Mouse (Mus musculus): ENCODE data around the gene Rcn3. TPM values are rescaled to one million over a fixed set of nuclear protein-coding genes. Genes with fewer than 3 reads are reported as not detected.
"Not testable (repeated sequence)": the region's sequence is repeated elsewhere in the genome, so short reads cannot be mapped to it uniquely, and the experiment has no call there.

Rcn3 gene
- polyA plus RNA-seq, 1 experiment from 2014 or later: 326 TPM

DNA sequence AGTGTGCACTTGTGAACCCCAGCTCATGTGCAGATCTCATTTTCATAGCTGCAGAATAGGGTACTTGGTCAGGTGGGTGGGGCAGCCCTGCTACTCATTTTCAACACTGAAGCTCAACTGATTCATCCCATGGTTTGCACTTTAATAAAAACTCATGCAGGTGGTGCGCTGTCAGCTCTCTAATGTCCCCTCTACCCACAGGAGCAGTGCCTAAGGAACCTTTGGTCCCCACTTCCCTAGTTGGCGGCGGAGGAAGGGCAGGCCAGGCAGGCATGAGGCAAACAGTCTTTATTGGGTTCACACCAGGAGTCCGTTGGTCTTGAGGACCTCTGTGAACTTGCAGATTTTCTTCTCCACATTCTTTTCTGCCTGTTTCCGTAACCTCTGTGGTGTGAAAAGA is 33.6 kb upstream of the Rcn3 start:
- not testable (repeated sequence) for H3K27ac ChIP-seq (ENCODE audit: low read length); ATAC-seq (ENCODE audit: low read depth); H3K4me2 ChIP-seq (ENCODE audit: low read depth, low read length); H3K27me3 ChIP-seq (ENCODE audit: control insufficient read depth, insufficient read depth, low read depth, low read length); H3K9ac ChIP-seq (ENCODE audit: low read length); H3K9me3 ChIP-seq (ENCODE audit: control insufficient read depth, low read length); H3K4me3 ChIP-seq (ENCODE audit: low read length)
- peaks cover 52% of the 10 kb centered on the region for H3K36me3 ChIP-seq (ENCODE audit: control insufficient read depth, insufficient read depth, low read length)
- H3K4me1 ChIP-seq (replicated peaks; ENCODE audit: control insufficient read depth, insufficient read depth, low read length): peaks cover 51% of the 10 kb centered on the region
- WGBS: 66% methylated on average over 5 of the region's 5 CpGs

- Histone ChIP-seq H3K36me3 (ENCODE audit: control insufficient read depth, insufficient read depth, low read length) (peaks cover 57% of the 10 kb centered on the region), H3K9ac (ENCODE audit: low read length) (no peak overlapping the region; the same call in 1 of the 2 replicates), H3K27ac (ENCODE audit: low read length) (peak overlapping the region; percentile 16; the same call in 1 of the 2 replicates), H3K27me3 (ENCODE audit: control insufficient read depth, insufficient read depth, low read depth, low read length) (no peaks in the 10 kb centered on the region), H3K4me1 (replicated peaks; ENCODE audit: control insufficient read depth, insufficient read depth, low read length) (peaks cover 51% of the 10 kb centered on the region), H3K4me2 (ENCODE audit: low read depth, low read length) (no peak overlapping the region), H3K4me3 (ENCODE audit: low read length) (no peak overlapping the region; the same call in 1 of the 2 replicates), H3K9me3 (ENCODE audit: control insufficient read depth, low read length) (no peaks in the 10 kb centered on the region)
- ATAC-seq (ENCODE audit: low read depth): no peak
- 19% methylated on average over 7 of the region's 7 CpGs for WGBS
These were observed 33.2 kb upstream of the Rcn3 start for GRCm38 (mm10) chr7:45125144-45125600.

DNA sequence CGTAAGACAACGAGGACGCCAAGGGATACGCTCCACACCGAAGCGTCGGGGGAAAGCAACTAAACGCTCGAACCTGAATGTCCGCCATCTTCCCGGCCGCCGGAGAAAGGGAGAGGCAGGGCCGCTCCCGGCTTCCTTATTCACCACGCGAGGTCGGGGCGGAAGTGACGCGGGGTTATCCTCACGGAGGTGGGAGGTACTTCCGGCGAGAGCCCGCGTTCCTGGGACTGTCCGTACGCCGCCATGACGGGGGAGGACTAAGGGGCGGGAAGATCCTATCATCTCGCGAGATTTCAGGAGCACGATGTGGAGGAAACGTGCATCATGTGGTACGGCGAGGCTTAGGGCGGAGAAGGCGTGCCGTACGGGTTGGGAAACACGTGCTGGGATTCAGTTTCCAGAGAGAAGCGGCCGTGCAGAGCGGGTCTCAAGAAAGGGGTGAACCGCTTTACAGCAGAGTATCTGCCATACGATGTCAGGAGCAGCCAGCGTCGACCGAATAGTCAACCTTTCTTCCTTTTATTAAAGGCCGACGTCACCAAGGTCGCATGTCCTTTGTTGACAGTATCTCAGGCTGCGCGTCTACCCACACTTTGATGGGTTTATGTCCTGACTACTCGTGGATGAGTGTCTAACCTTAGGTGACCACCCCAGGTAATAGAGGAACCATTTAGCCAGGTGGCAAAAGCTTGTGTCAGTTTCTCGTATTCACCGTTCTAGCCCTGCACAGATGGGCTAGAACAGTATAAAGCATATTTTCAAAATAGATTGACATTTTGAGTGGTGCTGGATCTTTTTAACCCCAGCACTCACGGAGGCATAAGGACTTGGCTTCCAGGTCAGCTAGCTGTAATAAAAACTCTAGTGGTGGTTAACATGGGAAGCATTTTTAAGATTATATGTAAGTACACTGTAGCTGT is 32.5 kb upstream of the Rcn3 start, which contains the start of gene Rps11:
Gene Rps11, minus strand, starts transcription at position 216 of the 920 bp plus-strand sequence.
- H3K4me2 ChIP-seq (ENCODE audit: low read depth, low read length): peak within 1 kb of the TSS; percentile 74
- peak within 1 kb of the TSS; percentile 95 for H3K9ac ChIP-seq (ENCODE audit: low read length)
- peak within 1 kb of the TSS; percentile 76 for H3K27ac ChIP-seq (ENCODE audit: low read length)
- no peaks in the 10 kb centered on the region for H3K9me3 ChIP-seq (ENCODE audit: control insufficient read depth, low read length)
- no peaks in the 10 kb centered on the region for H3K27me3 ChIP-seq (ENCODE audit: control insufficient read depth, insufficient read depth, low read depth, low read length)
- peak within 1 kb of the TSS; percentile 82 for H3K4me3 ChIP-seq (ENCODE audit: low read length)
- ATAC-seq (ENCODE audit: low read depth): peak; percentile 85
- under 1% methylated on average over 59 of the region's 59 CpGs for WGBS
- H3K36me3 ChIP-seq (ENCODE audit: control insufficient read depth, insufficient read depth, low read length): peaks cover 59% of the 10 kb centered on the region
- H3K4me1 ChIP-seq (replicated peaks; ENCODE audit: control insufficient read depth, insufficient read depth, low read length): peaks cover 45% of the 10 kb centered on the region

GRCm38 (mm10) chr7:45123186-45123570 is 31.2 kb upstream of the Rcn3 start:
- Histone ChIP-seq H3K4me3 (ENCODE audit: low read length) (peak overlapping the region; percentile 82), H3K9me3 (ENCODE audit: control insufficient read depth, low read length) (no peaks in the 10 kb centered on the region), H3K9ac (ENCODE audit: low read length) (peak overlapping the region; percentile 95), H3K36me3 (ENCODE audit: control insufficient read depth, insufficient read depth, low read length) (peaks cover 65% of the 10 kb centered on the region), H3K27ac (ENCODE audit: low read length) (peak overlapping the region; percentile 65), H3K4me2 (ENCODE audit: low read depth, low read length) (peak overlapping the region; percentile 74), H3K4me1 (replicated peaks; ENCODE audit: control insufficient read depth, insufficient read depth, low read length) (peaks cover 45% of the 10 kb centered on the region), H3K27me3 (ENCODE audit: control insufficient read depth, insufficient read depth, low read depth, low read length) (no peaks in the 10 kb centered on the region)
- ATAC-seq (ENCODE audit: low read depth): no peak
- 9% methylated on average over 12 of the region's 12 CpGs for WGBS

GRCm38 (mm10) chr7:45122561-45123185 is 30.7 kb upstream of the Rcn3 start:
- 65% methylated on average over 15 of the region's 15 CpGs for WGBS
- Histone ChIP-seq H3K4me3 (ENCODE audit: low read length) (peak overlapping the region; percentile 82), H3K4me2 (ENCODE audit: low read depth, low read length) (peak overlapping the region; percentile 74), H3K27me3 (ENCODE audit: control insufficient read depth, insufficient read depth, low read depth, low read length) (no peaks in the 10 kb centered on the region), H3K9me3 (ENCODE audit: control insufficient read depth, low read length) (no peaks in the 10 kb centered on the region), H3K27ac (ENCODE audit: low read length) (no peak overlapping the region), H3K4me1 (replicated peaks; ENCODE audit: control insufficient read depth, insufficient read depth, low read length) (peaks cover 45% of the 10 kb centered on the region), H3K36me3 (ENCODE audit: control insufficient read depth, insufficient read depth, low read length) (peaks cover 65% of the 10 kb centered on the region), H3K9ac (ENCODE audit: low read length) (peak overlapping the region; percentile 95)
- ATAC-seq (ENCODE audit: low read depth): no peak

- Histone ChIP-seq H3K27me3 (ENCODE audit: control insufficient read depth, insufficient read depth, low read depth, low read length) (no peaks in the 10 kb centered on the region), H3K4me3 (ENCODE audit: low read length) (peak overlapping the region; percentile 14; the same call in 1 of the 2 replicates), H3K4me1 (replicated peaks; ENCODE audit: control insufficient read depth, insufficient read depth, low read length) (peaks cover 40% of the 10 kb centered on the region), H3K36me3 (ENCODE audit: control insufficient read depth, insufficient read depth, low read length) (peaks cover 61% of the 10 kb centered on the region), H3K9ac (ENCODE audit: low read length) (no peak overlapping the region; the same call in 1 of the 2 replicates), H3K27ac (ENCODE audit: low read length) (peak overlapping the region; percentile 70), H3K9me3 (ENCODE audit: control insufficient read depth, low read length) (no peaks in the 10 kb centered on the region), H3K4me2 (ENCODE audit: low read depth, low read length) (peak overlapping the region; percentile 30)
- ATAC-seq (ENCODE audit: low read depth): no peak
These were observed 29.9 kb upstream of the Rcn3 start for GRCm38 (mm10) chr7:45121966-45122365.

DNA sequence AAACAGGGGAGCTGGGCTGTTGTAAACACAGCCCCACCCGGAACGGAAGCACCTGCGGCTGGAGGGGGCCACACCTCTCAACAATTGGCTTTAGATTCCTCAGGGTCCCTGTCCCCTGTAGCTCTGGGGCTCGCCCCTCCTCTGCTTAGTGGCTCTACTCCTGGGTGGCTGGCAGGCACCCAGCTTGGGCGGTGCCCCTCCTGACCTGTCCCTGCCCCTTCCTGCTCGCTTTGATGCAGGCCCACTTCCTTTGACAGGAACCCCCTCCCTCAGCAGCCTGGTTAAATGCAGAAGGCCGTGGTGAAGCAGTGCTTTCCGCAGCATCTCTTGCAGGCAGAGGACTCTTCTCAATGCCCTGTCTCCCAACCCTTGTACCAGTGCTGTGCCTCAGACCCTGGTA is 29.4 kb upstream of the Rcn3 start:
- H3K4me3 ChIP-seq (ENCODE audit: low read length): peak overlapping the region; percentile 14; the same call in 1 of the 2 replicates
- H3K36me3 ChIP-seq (ENCODE audit: control insufficient read depth, insufficient read depth, low read length): peaks cover 56% of the 10 kb centered on the region
- WGBS: 40% methylated on average over 8 of the region's 8 CpGs
- H3K9ac ChIP-seq (ENCODE audit: low read length): peak overlapping the region; percentile 1; the same call in 1 of the 2 replicates
- no peaks in the 10 kb centered on the region for H3K9me3 ChIP-seq (ENCODE audit: control insufficient read depth, low read length)
- H3K4me1 ChIP-seq (replicated peaks; ENCODE audit: control insufficient read depth, insufficient read depth, low read length): peaks cover 36% of the 10 kb centered on the region
- ATAC-seq (ENCODE audit: low read depth): no peak
- H3K27ac ChIP-seq (ENCODE audit: low read length): peak overlapping the region; percentile 70
- H3K27me3 ChIP-seq (ENCODE audit: control insufficient read depth, insufficient read depth, low read depth, low read length): no peaks in the 10 kb centered on the region
- H3K4me2 ChIP-seq (ENCODE audit: low read depth, low read length): peak overlapping the region; percentile 30

GRCm38 (mm10) chr7:45119780-45120709 is 28.0 kb upstream of the Rcn3 start:
- 70% methylated on average over 5 of the region's 5 CpGs for WGBS
- H3K4me3 ChIP-seq (ENCODE audit: low read length): no peak overlapping the region
- H3K9me3 ChIP-seq (ENCODE audit: control insufficient read depth, low read length): no peaks in the 10 kb centered on the region
- H3K36me3 ChIP-seq (ENCODE audit: control insufficient read depth, insufficient read depth, low read length): peaks cover 42% of the 10 kb centered on the region
- no peak overlapping the region for H3K27ac ChIP-seq (ENCODE audit: low read length)
- no peak overlapping the region for H3K4me2 ChIP-seq (ENCODE audit: low read depth, low read length)
- peaks cover 25% of the 10 kb centered on the region for H3K4me1 ChIP-seq (replicated peaks; ENCODE audit: control insufficient read depth, insufficient read depth, low read length)
- no peaks in the 10 kb centered on the region for H3K27me3 ChIP-seq (ENCODE audit: control insufficient read depth, insufficient read depth, low read depth, low read length)
- no peak for ATAC-seq (ENCODE audit: low read depth)
- no peak overlapping the region for H3K9ac ChIP-seq (ENCODE audit: low read length)
